Mouse (Mus musculus): Measurements from ENCODE around the gene Gm27027. TPM values are rescaled to one million over a fixed set of nuclear protein-coding genes. Genes with fewer than 3 reads are reported as not detected.

Gene Gm27027
- total and polyA plus RNA-seq, 3 experiments: not detected

DNA sequence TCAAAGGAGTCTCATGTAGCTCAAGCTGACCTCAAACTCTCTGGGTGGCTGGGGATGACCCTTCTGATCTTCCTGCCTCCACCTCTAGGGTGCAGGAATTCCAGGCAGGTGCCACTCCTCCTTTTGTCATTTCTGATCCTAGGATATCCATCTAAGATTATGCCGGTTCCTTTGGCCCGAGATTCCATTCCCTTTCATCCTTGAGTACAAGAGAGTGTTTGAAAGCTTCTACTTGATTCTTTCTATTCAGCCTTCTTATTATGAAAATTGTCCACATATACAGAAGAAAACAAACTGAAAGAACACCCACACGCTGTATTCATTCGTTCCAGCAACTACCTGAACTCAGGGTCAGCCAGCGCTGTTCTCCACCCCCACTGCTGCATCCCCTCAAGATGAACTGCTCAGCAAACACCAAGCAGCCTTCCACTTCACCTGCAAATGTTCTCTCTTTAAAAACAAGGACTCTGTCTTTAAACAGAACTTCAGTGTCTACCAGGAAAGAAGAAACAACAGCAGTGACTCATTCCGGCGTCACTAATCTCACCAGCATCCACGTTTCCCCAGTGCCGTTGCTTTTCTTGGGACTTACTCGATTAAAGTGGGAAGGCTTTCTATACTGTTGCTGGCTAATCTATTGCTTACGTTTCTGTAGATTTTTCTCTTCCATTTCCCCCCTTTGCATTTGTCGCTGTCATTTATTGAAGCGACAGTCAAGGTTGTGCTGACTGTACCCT is 68.3 kb downstream of the Gm27027 start:
- peak; percentile 44 for DNase-seq

DNA sequence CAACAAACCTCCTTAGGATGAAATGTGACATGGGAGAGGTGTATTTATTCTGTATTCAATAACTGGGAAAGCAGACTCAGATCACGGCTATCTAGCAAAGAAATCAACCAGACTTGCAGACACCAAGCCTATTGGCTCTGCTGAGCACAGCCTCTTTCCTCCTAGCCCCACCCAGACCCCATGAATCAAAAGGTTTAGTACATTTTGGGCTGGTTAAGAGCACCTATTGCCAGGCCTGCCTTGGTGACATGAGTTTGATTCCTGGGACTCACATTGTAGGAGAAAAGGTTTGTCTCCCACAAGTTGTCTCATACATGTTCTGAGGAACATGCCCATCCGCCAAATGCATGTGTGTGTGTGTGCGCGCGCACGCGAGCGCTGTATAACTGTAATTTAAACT is 70.0 kb downstream of the Gm27027 start:
- DNase-seq: no peak

GRCm38 (mm10) chr2:93919093-93919492 is 77.1 kb downstream of the Gm27027 start:
- DNase-seq: peak; percentile 57

DNA sequence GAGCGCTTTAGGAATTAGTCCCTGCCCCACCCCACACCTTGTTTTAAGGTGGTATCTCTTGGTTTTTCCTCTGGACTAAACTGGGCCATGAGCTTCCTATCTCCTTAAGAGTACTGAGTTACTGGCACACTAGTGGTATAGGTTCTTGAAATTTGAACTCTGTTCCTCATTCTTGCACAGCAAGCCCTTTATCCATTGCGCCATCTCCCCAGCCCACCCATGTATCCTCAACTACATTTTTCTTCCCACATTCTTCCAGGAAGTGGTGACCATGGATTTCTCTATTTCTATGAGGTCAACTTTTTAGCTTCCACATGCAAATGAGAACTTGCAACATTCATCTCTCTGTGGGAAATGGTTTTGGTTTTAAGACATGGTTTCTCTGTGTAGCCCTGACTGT is 82.6 kb downstream of the Gm27027 start:
- no peak for DNase-seq

GRCm38 (mm10) chr2:93911942-93912341 is 84.2 kb downstream of the Gm27027 start:
- DNase-seq: peak; percentile 54

DNA sequence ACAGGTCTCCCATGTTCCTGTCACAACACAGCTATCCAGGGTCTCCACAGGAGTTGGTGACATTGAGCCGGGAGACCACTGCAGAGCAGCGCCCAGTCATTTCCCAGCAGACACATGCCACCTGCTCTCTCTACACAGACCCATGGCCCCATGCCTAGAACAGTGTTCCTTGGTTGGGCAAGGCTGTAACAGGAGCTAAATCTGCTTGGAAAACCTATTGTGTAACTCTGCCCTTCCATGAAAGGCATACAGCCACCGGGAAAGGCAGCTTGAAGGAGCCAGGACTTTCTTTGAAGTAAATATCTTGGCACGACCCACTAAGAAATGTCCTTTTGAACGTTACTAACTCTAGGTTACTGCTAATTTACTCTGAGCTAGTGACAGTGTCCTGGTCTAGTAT is 86.4 kb downstream of the Gm27027 start:
- DNase-seq: peak; percentile 42

GRCm38 (mm10) chr2:93907519-93908294 is 88.4 kb downstream of the Gm27027 start:
- DNase-seq: peak; percentile 26

Other genes starting within 250 kb of the Gm27027 start
- 10 to 100 TPM; 94.2 to 94.9 TPM for gene Ext2, start 173.8 kb downstream of the Gm27027 start, total RNA-seq (2021)
- 33.0 and 43.5 TPM in 2 replicates for gene Ext2, start 173.8 kb downstream of the Gm27027 start, polyA plus RNA-seq (2012; rRNA removed)
- gene Accs, start 146.4 kb downstream of the Gm27027 start, total RNA-seq (2021): 1 to 10 TPM; 8.9 to 9.6 TPM
- 15.2 and 16.7 TPM in 2 replicates for gene Accs, start 146.4 kb downstream of the Gm27027 start, polyA plus RNA-seq (2012; rRNA removed)
- gene Accsl, start 127.2 kb downstream of the Gm27027 start, total RNA-seq (2021): 1 to 10 TPM in 1 of 2 experiments, under 1 TPM in 1; 0.43 to 1.6 TPM
- not detected in 2 replicates for gene Accsl, start 127.2 kb downstream of the Gm27027 start, polyA plus RNA-seq (2012; rRNA removed)
- 10 to 100 TPM; 38.1 to 50.3 TPM for gene Gm13889, start 39.2 kb downstream of the Gm27027 start, total RNA-seq (2021)
- 62.0 and 80.6 TPM in 2 replicates for gene Gm13889, start 39.2 kb downstream of the Gm27027 start, polyA plus RNA-seq (2012; rRNA removed)
- gene Alkbh3, start 14.5 kb upstream of the Gm27027 start, total RNA-seq (2021): 10 to 100 TPM; 51.6 to 53.7 TPM
- 35.9 and 45.8 TPM in 2 replicates for gene Alkbh3, start 14.5 kb upstream of the Gm27027 start, polyA plus RNA-seq (2012; rRNA removed)
- 100 to 1,000 TPM; 224 to 227 TPM for gene Hsd17b12, start 161.6 kb upstream of the Gm27027 start, total RNA-seq (2021)
- gene Hsd17b12, start 161.6 kb upstream of the Gm27027 start, polyA plus RNA-seq (2012; rRNA removed): 89.5 and 97.8 TPM in 2 replicates

Measured in adrenal gland, adult 2 months (tissue).